Mouse (Mus musculus): ENCODE results near the gene Gm4881.

DNA sequence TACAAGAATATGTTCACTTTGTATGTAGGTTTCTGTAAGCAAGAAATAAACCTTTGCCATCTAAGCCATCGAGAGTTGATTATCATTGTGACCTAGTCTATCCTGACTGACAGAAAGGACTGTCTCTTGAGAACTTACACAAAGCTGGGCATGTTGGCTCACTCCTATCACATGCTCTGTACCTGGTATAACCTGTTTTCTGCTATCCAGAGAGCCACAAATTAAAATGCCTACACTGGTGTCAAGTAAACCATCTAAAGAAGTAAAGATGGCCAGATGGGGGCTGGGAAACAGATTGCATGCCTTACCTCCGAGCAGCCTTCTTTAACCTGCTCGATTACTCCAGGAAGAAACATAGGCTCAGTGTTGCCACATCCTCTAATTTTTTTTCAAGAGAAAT, 66.7 kb downstream of the Gm4881 start:
- TF ChIP-seq POLR2A (IDR thresholded peaks at IDR 0.05; ENCODE audit: borderline replicate concordance, control insufficient read depth, low read depth, low read length), result no peak
- TF ChIP-seq CTCF (IDR thresholded peaks at IDR 0.05; ENCODE audit: control insufficient read depth, insufficient read depth, low read length), result no peak
